Mouse (Mus musculus) small intestine, adult 2 months (tissue): Measurements from ENCODE around the gene Ckb.
"Not testable (repeated sequence)": the region's sequence is repeated elsewhere in the genome, so short reads cannot be mapped to it uniquely, and the experiment has no call there.

ENCODE experiments used
- CTCF ChIP-seq: fragments of 200-500 bp; IDR thresholded peaks from 2 replicates; pipeline ENCODE4 v1.5.1; 2012; ENCODE audit warnings: low read depth, mild to moderate bottlenecking, control low read depth, inconsistent platforms, low read length, moderate library complexity, mixed read lengths; ENCODE audit not compliant: insufficient replicate concordance, insufficient read length; ENCODE audit errors: extremely low read depth
- POLR2A ChIP-seq: fragments of 200-500 bp; IDR thresholded peaks from 2 replicates; pipeline ENCODE4 v1.6.1; 2012; ENCODE audit warnings: low read depth, mild to moderate bottlenecking, control low read depth, inconsistent platforms, low read length, moderate library complexity

DNA sequence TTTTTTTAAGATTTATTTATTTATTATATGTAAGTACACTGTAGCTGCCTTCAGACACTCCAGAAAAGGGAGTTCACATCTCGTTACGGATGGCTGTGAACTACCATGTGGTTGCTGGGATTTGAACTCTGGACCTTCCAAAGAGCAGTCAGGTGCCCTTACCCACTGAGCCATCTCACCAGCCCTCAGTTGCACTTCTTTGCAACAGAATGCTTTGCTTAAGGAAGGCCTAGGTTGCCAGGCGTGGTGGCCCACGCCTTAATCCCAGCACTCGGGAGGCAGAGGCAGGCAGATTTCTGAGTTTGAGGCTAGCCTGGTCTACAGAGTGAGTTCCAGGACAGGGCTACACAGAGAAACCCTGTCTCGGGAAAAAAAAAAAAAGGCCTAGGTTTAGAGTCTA lies 41.7 kb upstream of the Ckb start:
- not testable (repeated sequence) for TF ChIP-seq CTCF, POLR2A
